Mouse (Mus musculus): ENCODE measurements at regions not wholly inside any gene's neighbourhood (a gene's known extent, or its start where the extent isn't known, plus 50 kb on each side); places are given as distances from the start of the nearest gene placed in this dataset.
"Not testable (repeated sequence)": the region's sequence is repeated elsewhere in the genome, so short reads cannot be mapped to it uniquely, and the experiment has no call there.

- TF ChIP-seq CTCF (IDR thresholded peaks at IDR 0.05; ENCODE audit: low read depth, low read length) (no peak), POLR2A (IDR thresholded peaks at IDR 0.05; ENCODE audit: extremely low read depth, insufficient read depth, low read length) (no peak)
- 71% methylated on average over 4 of the region's 4 CpGs for WGBS
These were observed 297.1 kb upstream of the Pdzrn3 start for GRCm38 (mm10) chr6:101674846-101675245.

GRCm38 (mm10) chr6:101670770-101671169 lies 293.1 kb upstream of the Pdzrn3 start:
- 51% methylated on average over 5 of the region's 5 CpGs for WGBS
- H3K79me2 ChIP-seq (ENCODE audit: control insufficient read depth, insufficient read depth, low read length): no peaks in the 10 kb centered on the region
- TF ChIP-seq CTCF (IDR thresholded peaks at IDR 0.05; ENCODE audit: low read depth, low read length): no peak
- TF ChIP-seq POLR2A (IDR thresholded peaks at IDR 0.05; ENCODE audit: extremely low read depth, insufficient read depth, low read length): no peak
- H3K4me1 ChIP-seq (ENCODE audit: control insufficient read depth, insufficient read depth, low read length): no peaks in the 10 kb centered on the region
- DNase-seq (ENCODE audit: extremely low read depth, low read depth, low spot score): no peak
- no peaks in the 10 kb centered on the region for H3K27me3 ChIP-seq (ENCODE audit: control insufficient read depth, insufficient read depth, low read length)
- no peaks in the 10 kb centered on the region for H3K36me3 ChIP-seq (ENCODE audit: control insufficient read depth, insufficient read depth, low read length)
- no peak overlapping the region for H3K4me3 ChIP-seq (ENCODE audit: insufficient read depth, low read depth, low read length)
- no peak overlapping the region for H3K9ac ChIP-seq (ENCODE audit: low read depth, low read length)
- no peak overlapping the region for H3K27ac ChIP-seq (replicated peaks; ENCODE audit: insufficient read depth, low read depth, low read length)

More at GRCm38 (mm10) chr6:101674846-101675245, 297.1 kb upstream of the Pdzrn3 start:
- Histone ChIP-seq H3K27me3 (ENCODE audit: control insufficient read depth, insufficient read depth, low read length) (no peaks in the 10 kb centered on the region), H3K4me3 (ENCODE audit: insufficient read depth, low read depth, low read length) (no peak overlapping the region), H3K4me1 (ENCODE audit: control insufficient read depth, insufficient read depth, low read length) (no peaks in the 10 kb centered on the region), H3K9ac (ENCODE audit: low read depth, low read length) (no peak overlapping the region), H3K36me3 (ENCODE audit: control insufficient read depth, insufficient read depth, low read length) (no peaks in the 10 kb centered on the region), H3K27ac (replicated peaks; ENCODE audit: insufficient read depth, low read depth, low read length) (no peak overlapping the region), H3K79me2 (ENCODE audit: control insufficient read depth, insufficient read depth, low read length) (no peaks in the 10 kb centered on the region)
- no peak for DNase-seq (ENCODE audit: extremely low read depth, low read depth, low spot score)

- TF ChIP-seq CTCF (IDR thresholded peaks at IDR 0.05; ENCODE audit: low read depth, low read length) (no peak), POLR2A (IDR thresholded peaks at IDR 0.05; ENCODE audit: extremely low read depth, insufficient read depth, low read length) (no peak)
- no peak overlapping the region for H3K27ac ChIP-seq (replicated peaks; ENCODE audit: insufficient read depth, low read depth, low read length)
- no peak overlapping the region for H3K4me3 ChIP-seq (ENCODE audit: insufficient read depth, low read depth, low read length)
- H3K36me3 ChIP-seq (ENCODE audit: control insufficient read depth, insufficient read depth, low read length): no peaks in the 10 kb centered on the region
- H3K4me1 ChIP-seq (ENCODE audit: control insufficient read depth, insufficient read depth, low read length): no peaks in the 10 kb centered on the region
- no peak for DNase-seq (ENCODE audit: extremely low read depth, low read depth, low spot score)
- H3K27me3 ChIP-seq (ENCODE audit: control insufficient read depth, insufficient read depth, low read length): no peaks in the 10 kb centered on the region
- H3K9ac ChIP-seq (ENCODE audit: low read depth, low read length): no peak overlapping the region
- H3K79me2 ChIP-seq (ENCODE audit: control insufficient read depth, insufficient read depth, low read length): no peaks in the 10 kb centered on the region
- WGBS: 54% methylated on average over 5 of the region's 5 CpGs
These were observed 291.6 kb upstream of the Pdzrn3 start for GRCm38 (mm10) chr6:101669118-101669845.

GRCm38 (mm10) chr6:101654351-101654750 lies 276.7 kb upstream of the Pdzrn3 start:
- DNase-seq (ENCODE audit: extremely low read depth, low read depth, low spot score): no peak
- no peaks in the 10 kb centered on the region for H3K36me3 ChIP-seq (ENCODE audit: control insufficient read depth, insufficient read depth, low read length)
- 72% methylated on average over 6 of the region's 6 CpGs for WGBS
- TF ChIP-seq CTCF (IDR thresholded peaks at IDR 0.05; ENCODE audit: low read depth, low read length) (no peak), POLR2A (IDR thresholded peaks at IDR 0.05; ENCODE audit: extremely low read depth, insufficient read depth, low read length) (no peak)
- H3K4me1 ChIP-seq (ENCODE audit: control insufficient read depth, insufficient read depth, low read length): no peaks in the 10 kb centered on the region
- H3K79me2 ChIP-seq (ENCODE audit: control insufficient read depth, insufficient read depth, low read length): no peaks in the 10 kb centered on the region
- H3K4me3 ChIP-seq (ENCODE audit: insufficient read depth, low read depth, low read length): no peak overlapping the region
- H3K27ac ChIP-seq (replicated peaks; ENCODE audit: insufficient read depth, low read depth, low read length): no peak overlapping the region
- no peaks in the 10 kb centered on the region for H3K27me3 ChIP-seq (ENCODE audit: control insufficient read depth, insufficient read depth, low read length)
- no peak overlapping the region for H3K9ac ChIP-seq (ENCODE audit: low read depth, low read length)

GRCm38 (mm10) chr6:101650348-101650747 lies 272.7 kb upstream of the Pdzrn3 start:
- TF ChIP-seq CTCF (IDR thresholded peaks at IDR 0.05; ENCODE audit: low read depth, low read length): peak; percentile 23; the same call in 1 of the 2 replicates
- not testable (repeated sequence) for H3K9ac ChIP-seq (ENCODE audit: low read depth, low read length); H3K79me2 ChIP-seq (ENCODE audit: control insufficient read depth, insufficient read depth, low read length); H3K27ac ChIP-seq (replicated peaks; ENCODE audit: insufficient read depth, low read depth, low read length); H3K4me3 ChIP-seq (ENCODE audit: insufficient read depth, low read depth, low read length); H3K4me1 ChIP-seq (ENCODE audit: control insufficient read depth, insufficient read depth, low read length); H3K36me3 ChIP-seq (ENCODE audit: control insufficient read depth, insufficient read depth, low read length); H3K27me3 ChIP-seq (ENCODE audit: control insufficient read depth, insufficient read depth, low read length)
- peak; percentile 20 for DNase-seq (ENCODE audit: extremely low read depth, low read depth, low spot score)
- WGBS: 10% methylated on average over 5 of the region's 6 CpGs

GRCm38 (mm10) chr6:101617295-101617694 lies 239.6 kb upstream of the Pdzrn3 start:
- TF ChIP-seq POLR2A (IDR thresholded peaks at IDR 0.05; ENCODE audit: extremely low read depth, insufficient read depth, low read length) (no peak), CTCF (IDR thresholded peaks at IDR 0.05; ENCODE audit: low read depth, low read length) (no peak)
- WGBS: 61% methylated on average over 1 of the region's 1 CpGs
- Histone ChIP-seq H3K79me2 (ENCODE audit: control insufficient read depth, insufficient read depth, low read length) (no peaks in the 10 kb centered on the region), H3K36me3 (ENCODE audit: control insufficient read depth, insufficient read depth, low read length) (no peaks in the 10 kb centered on the region), H3K27me3 (ENCODE audit: control insufficient read depth, insufficient read depth, low read length) (no peaks in the 10 kb centered on the region), H3K9ac (ENCODE audit: low read depth, low read length) (no peak overlapping the region), H3K27ac (replicated peaks; ENCODE audit: insufficient read depth, low read depth, low read length) (no peak overlapping the region), H3K4me3 (ENCODE audit: insufficient read depth, low read depth, low read length) (no peak overlapping the region), H3K4me1 (ENCODE audit: control insufficient read depth, insufficient read depth, low read length) (no peaks in the 10 kb centered on the region)
- DNase-seq (ENCODE audit: extremely low read depth, low read depth, low spot score): no peak
